Mouse (Mus musculus): ENCODE measurements at regions not wholly inside any gene's neighbourhood (a gene's known extent, or its start where the extent isn't known, plus 50 kb on each side); places are given as distances from the start of the nearest gene placed in this dataset.

DNA sequence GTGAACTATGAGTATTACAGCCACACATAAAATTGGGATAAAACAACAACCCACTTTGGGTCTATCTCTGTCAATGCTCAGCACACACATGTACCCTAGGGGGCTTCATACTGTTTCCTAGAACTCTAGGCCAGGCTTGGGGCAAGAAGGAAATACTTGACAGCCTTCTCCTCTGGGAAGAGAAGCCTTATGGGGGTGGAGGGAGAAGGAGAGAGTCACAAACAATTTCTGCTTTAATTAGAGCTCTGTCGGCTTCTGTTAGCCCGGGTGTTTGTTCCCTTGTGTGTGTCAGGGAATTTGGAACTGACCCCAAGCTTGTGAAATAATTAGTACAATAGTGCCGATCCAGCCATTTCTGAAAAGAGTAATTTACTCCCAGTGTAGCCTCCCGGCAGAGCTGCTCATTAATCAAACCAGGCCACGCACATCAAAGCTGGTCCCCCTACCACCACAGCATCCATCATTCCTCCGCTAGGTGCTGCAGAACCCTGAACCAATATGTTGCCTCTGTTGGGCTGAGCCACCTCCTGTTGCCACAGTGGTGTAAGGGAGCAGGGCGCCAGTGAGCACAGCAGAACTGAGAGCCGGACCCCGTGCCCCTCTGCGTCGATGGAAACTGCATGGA lies 307.3 kb downstream of the Tmem114 start:
- no peak for ATAC-seq
- WGBS, result 71% methylated on average over 11 of the region's 11 CpGs

GRCm38 (mm10) chr16:8111329-8112116 lies 313.4 kb downstream of the Tmem114 start:
- Histone ChIP-seq H3K4me1 (replicated peaks) (peaks cover 5% of the 10 kb centered on the region; the same call in 1 of the 2 replicates), H3K27me3 (no peaks in the 10 kb centered on the region), H3K4me3 (replicated peaks) (no peak overlapping the region), H3K9ac (replicated peaks) (no peak overlapping the region), H3K9me3 (no peaks in the 10 kb centered on the region), H3K36me3 (no peaks in the 10 kb centered on the region), H3K27ac (no peak overlapping the region), H3K4me2 (replicated peaks) (no peak overlapping the region)
- ATAC-seq, result no peak
- 35% methylated on average over 9 of the region's 9 CpGs for WGBS

More for the DNA sequence above, 307.3 kb downstream of the Tmem114 start:
- no peak overlapping the region for H3K27ac ChIP-seq
- H3K27me3 ChIP-seq, result no peaks in the 10 kb centered on the region
- H3K36me3 ChIP-seq, result no peaks in the 10 kb centered on the region
- no peak overlapping the region for H3K4me2 ChIP-seq (replicated peaks)
- no peaks in the 10 kb centered on the region for H3K9me3 ChIP-seq
- no peak overlapping the region for H3K9ac ChIP-seq (replicated peaks)
- H3K4me3 ChIP-seq (replicated peaks), result no peak overlapping the region
- H3K4me1 ChIP-seq (replicated peaks), result no peaks in the 10 kb centered on the region

DNA sequence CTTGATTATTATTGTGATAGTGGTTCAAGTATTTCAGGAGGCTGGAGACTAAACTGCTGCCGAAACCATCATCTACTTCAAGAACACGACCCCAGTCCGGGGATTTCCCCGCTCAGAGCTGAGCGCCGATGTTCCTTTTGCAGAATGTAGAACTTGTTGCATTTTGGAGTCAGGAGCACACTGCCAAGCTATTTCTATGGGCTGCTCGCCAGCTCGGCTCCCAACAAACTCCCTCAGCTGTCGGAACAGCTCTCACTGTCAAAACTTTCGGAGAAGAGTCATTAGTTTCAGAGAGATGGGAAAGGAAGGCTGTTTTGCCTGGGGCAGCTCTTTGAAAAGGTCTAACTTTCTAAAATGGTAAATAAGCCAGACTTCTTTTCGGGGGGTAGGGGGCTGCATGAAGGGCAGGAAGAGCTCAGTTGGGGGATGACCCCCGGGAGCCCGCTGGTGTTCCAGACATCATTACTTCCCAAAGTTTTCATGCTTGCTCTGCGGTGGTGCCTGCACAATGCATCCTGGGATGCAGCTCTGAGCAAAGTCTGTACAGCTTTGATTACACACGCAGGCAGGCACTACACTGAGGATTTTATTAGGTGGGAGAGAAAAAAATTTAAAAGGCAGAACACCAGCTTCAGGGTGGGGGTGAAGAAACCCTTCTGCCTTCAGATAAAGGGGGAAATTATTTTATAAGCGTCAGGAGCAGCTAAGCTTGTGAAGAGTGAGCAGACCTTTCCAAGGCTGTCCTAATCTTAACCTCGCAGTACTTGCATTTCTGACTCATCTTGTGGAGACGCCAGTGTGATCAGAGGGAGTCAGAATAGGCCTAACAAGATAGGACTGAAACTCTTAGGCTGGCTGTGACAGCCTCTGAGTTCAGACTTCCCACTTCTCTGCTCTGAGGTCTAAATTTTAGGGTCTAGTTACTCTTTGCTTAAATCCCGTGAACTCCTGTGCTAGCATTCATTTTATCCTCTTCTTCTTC lies 316.5 kb downstream of the Tmem114 start:
- Histone ChIP-seq H3K9ac (replicated peaks) (no peak overlapping the region), H3K27me3 (no peaks in the 10 kb centered on the region), H3K4me2 (replicated peaks) (no peak overlapping the region), H3K9me3 (no peaks in the 10 kb centered on the region), H3K4me1 (replicated peaks) (peaks cover 5% of the 10 kb centered on the region; the same call in 1 of the 2 replicates), H3K36me3 (no peaks in the 10 kb centered on the region), H3K4me3 (replicated peaks) (no peak overlapping the region), H3K27ac (no peak overlapping the region)
- 80% methylated on average over 19 of the region's 19 CpGs for WGBS
- no peak for ATAC-seq

DNA sequence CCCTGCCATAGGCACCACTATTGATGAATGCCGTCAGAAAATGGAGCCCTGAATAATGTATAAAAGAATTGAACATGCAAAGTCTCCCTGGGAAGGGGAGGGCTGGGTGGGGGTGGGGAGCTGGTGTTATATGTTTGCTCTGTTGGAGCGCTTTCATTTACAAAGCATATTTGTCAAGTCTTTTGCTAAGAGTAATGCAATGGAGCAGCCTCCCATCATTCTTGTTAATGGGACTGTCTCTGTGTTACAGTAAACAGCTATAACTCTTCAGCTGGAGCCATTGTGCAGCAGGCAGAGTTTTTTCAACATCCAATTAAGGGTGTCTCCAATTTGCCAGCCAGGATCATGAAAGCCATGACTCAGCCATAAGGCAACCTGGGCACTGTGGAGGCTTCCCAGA lies 345.9 kb downstream of the Tmem114 start:
- Histone ChIP-seq H3K27me3 (no peaks in the 10 kb centered on the region), H3K4me3 (replicated peaks) (no peak overlapping the region), H3K36me3 (no peaks in the 10 kb centered on the region), H3K27ac (no peak overlapping the region), H3K4me2 (replicated peaks) (no peak overlapping the region), H3K9ac (replicated peaks) (no peak overlapping the region), H3K9me3 (no peaks in the 10 kb centered on the region), H3K4me1 (replicated peaks) (no peaks in the 10 kb centered on the region)
- 68% methylated on average over 2 of the region's 2 CpGs for WGBS
- ATAC-seq, result no peak

- Histone ChIP-seq H3K4me1 (replicated peaks) (no peaks in the 10 kb centered on the region), H3K27me3 (no peaks in the 10 kb centered on the region), H3K9me3 (no peaks in the 10 kb centered on the region), H3K27ac (no peak overlapping the region), H3K9ac (replicated peaks) (no peak overlapping the region), H3K4me2 (replicated peaks) (no peak overlapping the region), H3K36me3 (no peaks in the 10 kb centered on the region), H3K4me3 (replicated peaks) (no peak overlapping the region)
- 73% methylated on average over 3 of the region's 3 CpGs for WGBS
- ATAC-seq, result no peak
These were observed 346.5 kb downstream of the Tmem114 start for GRCm38 (mm10) chr16:8078461-8078860.

DNA sequence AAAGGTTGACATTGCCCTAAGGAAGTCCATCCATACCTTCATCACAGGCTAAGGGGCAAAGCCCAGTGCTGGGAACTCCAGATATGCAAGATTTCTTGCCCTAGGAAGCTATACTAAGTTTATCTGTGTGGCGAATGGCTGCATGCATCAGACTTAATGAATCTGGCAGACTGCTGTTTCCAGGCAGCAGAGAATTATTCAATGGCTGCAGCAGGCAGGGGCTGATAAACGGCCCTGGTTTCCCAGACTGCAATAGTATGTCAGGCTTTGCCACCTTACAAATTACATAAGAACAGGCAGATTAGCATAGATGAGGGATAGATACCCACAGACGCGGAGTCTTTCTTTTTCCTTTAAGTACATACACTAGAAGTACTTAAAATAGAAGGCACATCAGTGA lies 350.2 kb downstream of the Tmem114 start:
- ATAC-seq, result no peak
- H3K4me3 ChIP-seq (replicated peaks), result no peak overlapping the region
- H3K9me3 ChIP-seq, result no peaks in the 10 kb centered on the region
- no peaks in the 10 kb centered on the region for H3K27me3 ChIP-seq
- 59% methylated on average over 4 of the region's 4 CpGs for WGBS
- H3K4me1 ChIP-seq (replicated peaks), result no peaks in the 10 kb centered on the region
- H3K27ac ChIP-seq, result peak overlapping the region; percentile 19; the same call in 1 of the 2 replicates
- no peak overlapping the region for H3K4me2 ChIP-seq (replicated peaks)
- H3K9ac ChIP-seq (replicated peaks), result no peak overlapping the region
- no peaks in the 10 kb centered on the region for H3K36me3 ChIP-seq

GRCm38 (mm10) chr16:8053936-8054335 lies 371.0 kb downstream of the Tmem114 start:
- no peak overlapping the region for H3K9ac ChIP-seq (replicated peaks)
- 68% methylated on average over 5 of the region's 5 CpGs for WGBS
- no peaks in the 10 kb centered on the region for H3K36me3 ChIP-seq
- no peaks in the 10 kb centered on the region for H3K4me1 ChIP-seq (replicated peaks)
- H3K4me2 ChIP-seq (replicated peaks), result no peak overlapping the region
- no peak overlapping the region for H3K4me3 ChIP-seq (replicated peaks)
- H3K9me3 ChIP-seq, result no peaks in the 10 kb centered on the region
- ATAC-seq, result no peak
- H3K27me3 ChIP-seq, result no peaks in the 10 kb centered on the region
- H3K27ac ChIP-seq, result no peak overlapping the region

- no peaks in the 10 kb centered on the region for H3K27me3 ChIP-seq
- no peak overlapping the region for H3K4me2 ChIP-seq (replicated peaks)
- H3K9me3 ChIP-seq, result no peaks in the 10 kb centered on the region
- H3K4me1 ChIP-seq (replicated peaks), result no peaks in the 10 kb centered on the region
- no peak for ATAC-seq
- H3K4me3 ChIP-seq (replicated peaks), result no peak overlapping the region
- no peaks in the 10 kb centered on the region for H3K36me3 ChIP-seq
- H3K9ac ChIP-seq (replicated peaks), result no peak overlapping the region
- 70% methylated on average over 3 of the region's 3 CpGs for WGBS
- no peak overlapping the region for H3K27ac ChIP-seq
These were observed 416.0 kb downstream of the Tmem114 start for GRCm38 (mm10) chr16:8008966-8009365.

DNA sequence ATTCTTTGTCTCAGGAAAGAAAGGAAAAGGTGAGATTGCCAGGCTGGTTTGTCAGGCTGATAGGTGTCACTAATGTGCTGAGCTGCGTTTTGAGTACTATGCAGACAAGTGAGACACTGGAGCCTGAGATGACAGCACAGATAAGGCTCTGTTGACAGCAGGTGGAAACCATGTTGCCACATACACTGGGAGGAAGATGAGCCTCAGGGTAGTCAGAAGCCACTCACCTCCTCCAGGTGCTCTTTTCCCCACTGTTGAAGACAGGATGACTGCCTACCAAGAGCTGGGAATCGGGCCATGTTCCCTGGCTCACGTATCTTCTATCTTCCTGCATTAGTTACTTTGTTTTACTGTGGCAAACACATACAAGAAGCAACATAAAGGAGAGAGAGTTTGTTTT lies 418.3 kb downstream of the Tmem114 start:
- Histone ChIP-seq H3K36me3 (no peaks in the 10 kb centered on the region), H3K4me2 (replicated peaks) (no peak overlapping the region), H3K4me1 (replicated peaks) (no peaks in the 10 kb centered on the region), H3K9ac (replicated peaks) (no peak overlapping the region), H3K4me3 (replicated peaks) (no peak overlapping the region), H3K27ac (no peak overlapping the region), H3K27me3 (no peaks in the 10 kb centered on the region), H3K9me3 (no peaks in the 10 kb centered on the region)
- WGBS, result 89% methylated on average over 3 of the region's 3 CpGs
- no peak for ATAC-seq

GRCm38 (mm10) chr16:8002339-8003089 lies 422.4 kb downstream of the Tmem114 start:
- ATAC-seq, result no peak
- Histone ChIP-seq H3K27ac (no peak overlapping the region), H3K36me3 (no peaks in the 10 kb centered on the region), H3K27me3 (no peaks in the 10 kb centered on the region), H3K4me2 (replicated peaks) (no peak overlapping the region), H3K4me1 (replicated peaks) (no peaks in the 10 kb centered on the region), H3K9me3 (no peaks in the 10 kb centered on the region; the same call in 1 of the 2 replicates), H3K4me3 (replicated peaks) (no peak overlapping the region), H3K9ac (replicated peaks) (no peak overlapping the region)
- 92% methylated on average over 7 of the region's 7 CpGs for WGBS

- 39% methylated on average over 10 of the region's 10 CpGs for WGBS
- Histone ChIP-seq H3K4me3 (replicated peaks) (no peak overlapping the region), H3K4me2 (replicated peaks) (peak overlapping the region; percentile 23), H3K27ac (0 out of 2 replicates have a peak overlapping the region, but pooled peaks have one; percentile 39), H3K27me3 (no peaks in the 10 kb centered on the region), H3K36me3 (no peaks in the 10 kb centered on the region), H3K4me1 (replicated peaks) (peaks cover 13% of the 10 kb centered on the region), H3K9ac (replicated peaks) (no peak overlapping the region), H3K9me3 (no peaks in the 10 kb centered on the region)
- 0 out of 2 replicates have a peak, but pooled peaks have one; percentile 27 for ATAC-seq
These were observed 442.1 kb downstream of the Tmem114 start for GRCm38 (mm10) chr16:7982816-7983215.

All from midbrain, embryonic 13.5 days (tissue).